Mouse (Mus musculus) ovary, postnatal 14 days (tissue): ENCODE data around the gene Cdkal1.

Source experiments
- DNase-seq: peaks from one replicate; pipeline ENCODE4 v3.0.0; 2022; ENCODE audit warnings: low spot score

The Cdkal1 gene

GRCm38 (mm10) chr13:29351023-29351684 is 504.3 kb downstream of the Cdkal1 start:
- no peak for DNase-seq

GRCm38 (mm10) chr13:29350004-29350403 is 505.5 kb downstream of the Cdkal1 start:
- no peak for DNase-seq

- no peak for DNase-seq
Measured at GRCm38 (mm10) chr13:29349386-29349961, 506.0 kb downstream of the Cdkal1 start.

GRCm38 (mm10) chr13:29348331-29348730 is 507.1 kb downstream of the Cdkal1 start:
- no peak for DNase-seq

- DNase-seq: no peak
Measured at GRCm38 (mm10) chr13:29332640-29333412, 522.6 kb downstream of the Cdkal1 start.

- DNase-seq: no peak
Measured at GRCm38 (mm10) chr13:29325946-29326345, 529.5 kb downstream of the Cdkal1 start.

GRCm38 (mm10) chr13:29320421-29320820 is 535.1 kb downstream of the Cdkal1 start:
- no peak for DNase-seq

- DNase-seq: no peak
Measured at GRCm38 (mm10) chr13:29317703-29318102, 537.8 kb downstream of the Cdkal1 start.

GRCm38 (mm10) chr13:29316271-29316670 is 539.2 kb downstream of the Cdkal1 start:
- no peak for DNase-seq

GRCm38 (mm10) chr13:29312026-29312425 is 543.4 kb downstream of the Cdkal1 start:
- no peak for DNase-seq

GRCm38 (mm10) chr13:29307420-29307819 is 548.1 kb downstream of the Cdkal1 start:
- DNase-seq: no peak

- DNase-seq: no peak
Measured at GRCm38 (mm10) chr13:29292608-29293240, 562.8 kb downstream of the Cdkal1 start.

GRCm38 (mm10) chr13:29290569-29290968 is 564.9 kb downstream of the Cdkal1 start:
- DNase-seq: no peak

GRCm38 (mm10) chr13:29285058-29285457 is 570.4 kb downstream of the Cdkal1 start:
- no peak for DNase-seq

GRCm38 (mm10) chr13:29281556-29281955 is 573.9 kb downstream of the Cdkal1 start:
- no peak for DNase-seq

GRCm38 (mm10) chr13:29278156-29278555 is 577.3 kb downstream of the Cdkal1 start:
- DNase-seq: no peak

- no peak for DNase-seq
Measured at GRCm38 (mm10) chr13:29274296-29274695, 581.2 kb downstream of the Cdkal1 start.

GRCm38 (mm10) chr13:29273693-29274221 is 581.7 kb downstream of the Cdkal1 start:
- DNase-seq: no peak

GRCm38 (mm10) chr13:29271451-29271850 is 584.0 kb downstream of the Cdkal1 start:
- no peak for DNase-seq

- DNase-seq: no peak
Measured at GRCm38 (mm10) chr13:29264015-29264711, 591.3 kb downstream of the Cdkal1 start.

GRCm38 (mm10) chr13:29262164-29262563 is 593.3 kb downstream of the Cdkal1 start:
- DNase-seq: no peak

- no peak for DNase-seq
Measured at GRCm38 (mm10) chr13:29248535-29248934, 606.9 kb downstream of the Cdkal1 start.
